Mouse (Mus musculus): ENCODE results near the gene Bean1. TPM values are rescaled to one million over a fixed set of nuclear protein-coding genes. Genes with fewer than 3 reads are reported as not detected.
"Not testable (repeated sequence)": the region's sequence is repeated elsewhere in the genome, so short reads cannot be mapped to it uniquely, and the experiment has no call there.

Bean1 gene
- total RNA-seq, 2 experiments from 2014 or later = 0.92 to 1.1 TPM

GRCm38 (mm10) chr8:104232919-104233318, 62.7 kb downstream of the Bean1 start:
- no peak for DNase-seq
- intact Hi-C loops (cut with DNase I) = no loop called here

- DNase-seq = no peak
- intact Hi-C loops (cut with DNase I) = no loop called here
Observed at GRCm38 (mm10) chr8:104234573-104234972, 64.3 kb downstream of the Bean1 start.

GRCm38 (mm10) chr8:104239418-104239861, 69.2 kb downstream of the Bean1 start:
- intact Hi-C loops (cut with DNase I) = no loop called here
- no peak for DNase-seq

GRCm38 (mm10) chr8:104242038-104242644, 71.9 kb downstream of the Bean1 start:
- no peak for DNase-seq
- intact Hi-C loops (cut with DNase I) = no loop called here

- no peak for DNase-seq
- intact Hi-C loops (cut with DNase I) = no loop called here
Observed at GRCm38 (mm10) chr8:104246621-104247020, 76.4 kb downstream of the Bean1 start.

GRCm38 (mm10) chr8:104247054-104247907, 77.0 kb downstream of the Bean1 start:
- intact Hi-C loops (cut with DNase I) = no loop called here
- DNase-seq = peak; percentile 30 to 32

GRCm38 (mm10) chr8:104247908-104248275, 77.7 kb downstream of the Bean1 start:
- DNase-seq = no peak

GRCm38 (mm10) chr8:104248276-104248675, 78.0 kb downstream of the Bean1 start, which contains the start of gene Tk2:
Tk2 (minus strand) TSS chr8:104248558.
- intact Hi-C loops (cut with DNase I) = no loop called here
- DNase-seq = peak; percentile 77 to 78

More at GRCm38 (mm10) chr8:104247908-104248275, 77.7 kb downstream of the Bean1 start:
- intact Hi-C loops (cut with DNase I) = no loop called here

GRCm38 (mm10) chr8:104249442-104249996, 79.3 kb downstream of the Bean1 start:
- no peak for DNase-seq
- intact Hi-C loops (cut with DNase I) = no loop called here

GRCm38 (mm10) chr8:104250439-104251367, 80.5 kb downstream of the Bean1 start, which contains the start of gene Cklf:
Cklf (plus strand) TSS chr8:104250861.
- intact Hi-C loops (cut with DNase I) = loop anchor here (2.0 to 5.0 kb wide), 4 partner anchors 52 to 322 kb away; partner anchors contain the start of gene Dync1li2
- peak; percentile 87 to 89 for DNase-seq

- intact Hi-C loops (cut with DNase I) = loop anchor here (2.0 to 5.0 kb wide), 4 partner anchors 51 to 321 kb away; partner anchors contain the start of gene Dync1li2
- no peak for DNase-seq
Observed at GRCm38 (mm10) chr8:104251461-104251860, 81.2 kb downstream of the Bean1 start.

- intact Hi-C loops (cut with DNase I) = loop anchor here (5.0 kb wide), 3 partner anchors 49 to 319 kb away; partner anchors contain the start of gene Dync1li2
- DNase-seq = peak in 1 of 2 experiments; percentile 20
Observed at GRCm38 (mm10) chr8:104253016-104253415, 82.8 kb downstream of the Bean1 start.

GRCm38 (mm10) chr8:104261802-104262201, 91.6 kb downstream of the Bean1 start:
- DNase-seq; intact Hi-C loops (cut with DNase I): not testable (repeated sequence)

- DNase-seq; intact Hi-C loops (cut with DNase I): not testable (repeated sequence)
Observed at GRCm38 (mm10) chr8:104264271-104264935, 94.2 kb downstream of the Bean1 start.

- intact Hi-C loops (cut with DNase I) = no loop called here
- DNase-seq = no peak
Observed at GRCm38 (mm10) chr8:104268368-104268767, 98.1 kb downstream of the Bean1 start.

All from heart, postnatal 36 days (tissue).